Mouse (Mus musculus) cortical plate, adult 2 months (tissue): ENCODE measurements around the gene Frs2.

Experiments
- CTCF ChIP-seq: fragments of 200-500 bp; IDR thresholded peaks from 2 replicates; pipeline ENCODE4 v1.5.1; 2011; ENCODE audit warnings: mild to moderate bottlenecking, control low read depth, low read length; ENCODE audit not compliant: insufficient read depth; ENCODE audit errors: extremely low read depth
- POLR2A ChIP-seq: fragments of 200-500 bp; IDR thresholded peaks from 2 replicates; pipeline ENCODE4 v1.6.1; 2011; ENCODE audit warnings: mild to moderate bottlenecking, low read length, control low read depth; ENCODE audit not compliant: insufficient read depth; ENCODE audit errors: extremely low read depth

DNA sequence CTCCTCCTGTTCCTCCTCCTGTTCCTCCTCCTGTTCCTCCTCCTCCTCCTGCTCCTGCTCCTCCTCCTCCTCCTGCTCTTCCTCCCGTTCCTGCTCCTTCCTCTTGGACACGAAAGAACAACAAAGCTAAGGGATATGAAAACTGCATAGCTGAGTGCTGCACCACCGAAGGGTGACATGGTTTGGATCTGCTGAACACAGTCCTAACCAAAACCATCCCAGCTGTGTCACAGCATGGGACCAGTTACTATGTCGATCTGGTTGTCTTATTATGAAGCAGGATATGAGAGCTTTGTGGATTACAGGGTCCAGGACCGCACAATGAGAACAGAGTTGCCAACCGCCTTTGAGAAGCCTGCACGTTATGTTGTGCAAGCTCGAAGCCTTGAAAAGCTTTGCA, 122.2 kb downstream of the Frs2 start:
- TF ChIP-seq POLR2A (no peak), CTCF (no peak)
